In the genomic region with DNA sequence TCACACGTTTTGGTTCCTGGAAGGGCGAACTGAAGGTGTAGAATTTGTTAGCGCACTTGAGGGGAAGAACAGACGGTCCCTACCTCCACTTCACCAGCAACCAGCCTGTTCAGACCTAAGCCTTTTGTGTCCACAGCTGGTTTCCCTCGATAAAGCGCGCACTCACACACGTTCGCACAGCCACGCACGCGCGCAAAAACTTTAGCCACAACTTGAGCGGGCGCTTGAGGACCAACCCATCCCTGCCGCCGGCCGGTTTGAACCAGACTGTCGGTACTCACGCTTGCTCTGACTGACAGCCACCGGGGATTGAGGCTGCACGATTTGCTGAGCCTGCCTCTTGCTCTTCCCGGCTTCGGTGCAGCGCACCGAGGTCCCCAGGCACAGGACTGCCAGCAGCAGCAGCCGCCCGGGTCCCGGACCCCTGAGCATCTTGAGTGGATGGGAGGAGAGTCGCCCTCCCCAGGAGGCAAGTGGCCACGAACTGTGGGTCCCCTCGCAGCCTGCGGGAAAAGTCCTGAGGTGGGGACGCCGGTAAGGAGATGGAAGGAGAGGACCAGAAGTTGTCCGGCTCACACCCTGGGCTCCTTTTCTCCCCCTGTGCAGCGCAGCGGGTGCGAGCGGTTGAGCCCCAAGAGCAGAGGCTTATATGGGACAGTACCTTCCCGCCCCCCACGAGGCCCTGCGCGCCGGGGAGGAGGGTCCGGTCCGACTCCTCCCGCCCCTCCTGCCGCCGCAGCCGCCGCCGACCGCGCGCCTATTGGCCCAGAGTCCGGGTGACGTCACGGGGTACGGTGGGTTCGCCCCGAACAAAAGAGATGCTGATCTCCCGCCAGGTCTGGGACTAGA, we compare ENCODE assay signal across 8 mouse cellular contexts. TPM values are rescaled to one million over a fixed set of nuclear protein-coding genes. Genes with fewer than 3 reads are reported as not detected.
DNase-seq lines count a peak whose midpoint lies in the region; ATAC-seq and TF ChIP-seq lines count a peak whose summit lies in the region.

A gene (minus strand): TSS at position 650 of the 849 bp plus-strand sequence.

- TF ChIP-seq CTCF in lung, postnatal 0 days (IDR thresholded peaks at IDR 0.05): peak; percentile 28; the same call in 1 of the 2 replicates

- DNase-seq in Muller cell, postnatal 12 days (ENCODE audit: inconsistent ontology term): peak; percentile 98
- DNase-seq in cerebellum, postnatal 14 days: peak; percentile 72 to 77
- peak; percentile 33 to 70 for DNase-seq in frontal cortex, postnatal 10 days (ENCODE audit: low spot score in 2 of 2)
- peak; percentile 95 for DNase-seq in hindbrain, embryonic 10.5 days (ENCODE audit: low spot score)
- DNase-seq in layer of hippocampus, postnatal 10 days (ENCODE audit: low spot score in 2 of 2): peak; percentile 62 to 76
- peak; percentile 94 for DNase-seq in lung, postnatal 0 days (ENCODE audit: low spot score)
- peak; percentile 88 for DNase-seq in ovary, postnatal 10 days (ENCODE audit: low spot score)
- DNase-seq in thymus, postnatal 36 days: peak; percentile 67 to 70

- peak within 1 kb of the TSS; percentile 43 for H3K9ac ChIP-seq in lung, postnatal 0 days (replicated peaks; ENCODE audit: low read depth)

- WGBS in hindbrain, embryonic 10.5 days: under 1% methylated on average over 63 of the region's 63 CpGs
- 1% methylated on average over 59 of the region's 63 CpGs for WGBS in lung, postnatal 0 days

- H3K4me3 ChIP-seq in hindbrain, embryonic 10.5 days: peak within 1 kb of the TSS; percentile 83
- peak within 1 kb of the TSS; percentile 60 for H3K4me3 ChIP-seq in lung, postnatal 0 days (ENCODE audit: low read depth, low read length)

- no peak for TF ChIP-seq EP300 in lung, postnatal 0 days (IDR thresholded peaks at IDR 0.05)

- peaks cover 31% of the 10 kb centered on the region for H3K36me3 ChIP-seq in hindbrain, embryonic 10.5 days
- no peaks in the 10 kb centered on the region for H3K36me3 ChIP-seq in lung, postnatal 0 days (ENCODE audit: insufficient read depth, low read length)

- H3K27ac ChIP-seq in hindbrain, embryonic 10.5 days: peak within 1 kb of the TSS; percentile 98
- peak within 1 kb of the TSS; percentile 86 for H3K27ac ChIP-seq in lung, postnatal 0 days (ENCODE audit: low read length)

- ATAC-seq in lung, postnatal 0 days: peak; percentile 93

- peaks cover 27% of the 10 kb centered on the region for H3K4me1 ChIP-seq in hindbrain, embryonic 10.5 days (replicated peaks)
- H3K4me1 ChIP-seq in lung, postnatal 0 days (ENCODE audit: insufficient read depth, low read depth, low read length): no peaks in the 10 kb centered on the region

- H3K9me3 ChIP-seq in hindbrain, embryonic 10.5 days: no peaks in the 10 kb centered on the region
- no peaks in the 10 kb centered on the region for H3K9me3 ChIP-seq in lung, postnatal 0 days (ENCODE audit: low read length)

- peak within 1 kb of the TSS; percentile 85 for H3K4me2 ChIP-seq in lung, postnatal 0 days (replicated peaks; ENCODE audit: low read depth, low read length)

- H3K27me3 ChIP-seq in hindbrain, embryonic 10.5 days (ENCODE audit: insufficient read depth, poor library complexity, severe bottlenecking): no peaks in the 10 kb centered on the region
- H3K27me3 ChIP-seq in lung, postnatal 0 days (replicated peaks; ENCODE audit: insufficient read depth, low read length): no peaks in the 10 kb centered on the region

RNA-seq across cellular contexts. Expression of the gene that starts here (rescaled TPM):
- 90.4 and 99.2 TPM in 2 replicates for polyA plus RNA-seq in hindbrain, embryonic 10.5 days (2016; fragmentation: Nextera tagmentation; extraction: Ambion mirVana)
- total RNA-seq in layer of hippocampus, postnatal 10 days (2021): 100 to 1,000 TPM; 130 to 131 TPM
- 250 and 295 TPM in 2 replicates for polyA plus RNA-seq in lung, postnatal 0 days (2015; fragmentation: Nextera tagmentation; extraction: Ambion mirVana)

Comparison
In these comparisons a context has a peak if more than half of its experiments do, and no peak if none do; other contexts are left out.
1. Peak in every context shown above with its lines: DNase-seq, ATAC-seq, H3K4me3 ChIP-seq and H3K27ac ChIP-seq.